Mouse (Mus musculus): Measurements from ENCODE around the gene Gpld1.

DNA sequence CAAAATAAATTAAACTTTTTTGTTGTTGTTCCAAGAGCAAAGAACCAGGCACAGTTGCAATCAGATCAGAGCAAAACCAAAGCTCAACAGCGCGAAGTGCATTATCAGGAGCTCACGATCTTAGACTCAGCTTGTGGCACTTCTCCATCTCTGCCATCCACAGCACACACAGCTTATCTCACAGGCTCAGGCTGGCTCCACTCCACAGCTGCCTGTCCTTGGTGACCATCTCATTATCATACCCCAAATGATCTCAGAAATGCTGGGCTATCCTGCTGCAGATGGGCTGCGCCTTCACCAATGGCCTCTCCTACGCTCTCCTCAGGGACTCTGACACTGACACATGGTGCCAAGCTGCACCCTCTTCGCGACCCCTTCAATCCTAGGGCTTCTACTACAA lies 9.8 kb upstream of the Gpld1 start:
- no peak for TF ChIP-seq GATA1 (IDR thresholded peaks at IDR 0.05; ENCODE audit: borderline replicate concordance, low read length)
- TF ChIP-seq TAL1 (conservative IDR thresholded peaks at IDR 0.05; ENCODE audit: low read depth, low read length) = no peak

Measured in G1E (cell line).